Mouse (Mus musculus) forebrain, postnatal 0 days (tissue): Measurements from ENCODE around the gene Nhlrc2. TPM values are rescaled to one million over a fixed set of nuclear protein-coding genes. Genes with fewer than 3 reads are reported as not detected.

ENCODE experiments used
- ATAC-seq: fragments of 200-750 bp; cut with Nextera tagmentation; 2 replicates; pipeline ENCODE4 v1.8.0; 2017; ENCODE audit warnings: mild to moderate bottlenecking, moderate library complexity
- DNase-seq: peaks from one replicate; pipeline ENCODE4 v3.0.0-alpha.2; 2015
- H3K27ac ChIP-seq: fragments of 300-500 bp; sonication (generic); 2 replicates; pipeline ENCODE4 v1.5.1; 2014; ENCODE audit warnings: low read depth, mild to moderate bottlenecking, antibody characterized with exemption, low read length, moderate library complexity, mixed read lengths
- H3K27me3 ChIP-seq: fragments of 300-500 bp; sonication (generic); 2 replicates; pipeline ENCODE4 v1.6.1; 2014; ENCODE audit warnings: mild to moderate bottlenecking, low read length, mixed read lengths; ENCODE audit not compliant: insufficient read depth
- H3K36me3 ChIP-seq: fragments of 300-500 bp; sonication (generic); 2 replicates; pipeline ENCODE4 v1.6.1; 2014; ENCODE audit warnings: mild to moderate bottlenecking, moderate library complexity; ENCODE audit not compliant: insufficient read depth
- H3K4me1 ChIP-seq: fragments of 300-500 bp; sonication (generic); 2 replicates; pipeline ENCODE4 v1.6.1; 2014; ENCODE audit warnings: antibody characterized with exemption; ENCODE audit not compliant: insufficient read depth
- H3K4me2 ChIP-seq: fragments of 300-500 bp; sonication (generic); 2 replicates; pipeline ENCODE4 v1.6.1; 2014; ENCODE audit warnings: low read depth, mild to moderate bottlenecking, moderate library complexity
- H3K4me3 ChIP-seq: fragments of 300-500 bp; sonication (generic); 2 replicates; pipeline ENCODE4 v1.5.1; 2014; ENCODE audit warnings: low read depth, low read length, mixed read lengths
- H3K9ac ChIP-seq: fragments of 300-500 bp; sonication (generic); 2 replicates; pipeline ENCODE4 v1.6.1; 2014; ENCODE audit warnings: mild to moderate bottlenecking
- H3K9me3 ChIP-seq: fragments of 300-500 bp; sonication (generic); 2 replicates; pipeline ENCODE4 v1.6.1; 2016; ENCODE audit warnings: low read length
- CTCF ChIP-seq: sonication (generic); IDR thresholded peaks from 2 replicates; pipeline ENCODE4 v1.5.1; 2016; ENCODE audit warnings: antibody characterized with exemption, control low read depth, low read depth
- WGBS: fragments of 180-500 bp; shearing (Covaris S2); extraction: QIAGEN DNeasy Blood & Tissue Kit; methylation state at CpG from one replicate; pipeline ENCODE4 v1.1.7; 2014; 5-methylcytosine and 5-hydroxymethylcytosine counted together
- polyA plus RNA-seq: library from polyadenylated mRNA; unstranded; fragments of >200 nt; fragmentation: Nextera tagmentation; extraction: Ambion mirVana; gene quantifications from 2 replicates; pipeline ENCODE4 v1.2.1, GENCODE M21; 2015
- total RNA-seq: library from RNA; depleted of rRNA; stranded (reverse); fragments of >200 nt; gene quantifications from 2 replicates; pipeline ENCODE4 v1.2.3, GENCODE M21; 2014

The Nhlrc2 gene
- total and polyA plus RNA-seq, 2 experiments from 2014 or later: 5.8 to 13.7 TPM

DNA sequence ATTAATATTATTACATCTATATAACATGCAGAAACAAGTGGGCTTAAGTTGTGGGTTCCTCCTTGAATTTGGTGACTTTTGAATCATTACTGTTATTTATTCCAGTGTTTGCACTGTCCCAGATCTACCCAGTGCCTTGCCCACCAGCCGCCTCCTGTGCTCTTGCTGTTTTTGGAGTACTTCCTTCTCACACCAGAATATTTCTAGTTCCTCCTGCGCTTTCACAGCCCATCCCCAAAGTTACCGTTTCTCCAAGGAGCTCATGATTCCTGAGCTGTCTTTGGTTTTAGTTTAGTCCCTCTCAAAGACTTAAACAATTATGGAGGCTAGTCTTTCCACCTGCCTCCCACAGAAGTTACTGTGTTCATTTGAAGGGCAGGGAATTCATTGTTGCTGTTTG lies 15.4 kb downstream of the Nhlrc2 start:
- no peak overlapping the region for H3K27ac ChIP-seq
- H3K9ac ChIP-seq: no peak overlapping the region
- H3K36me3 ChIP-seq: peaks cover 3% of the 10 kb centered on the region; the same call in 1 of the 2 replicates
- DNase-seq: no peak
- WGBS: 88% methylated on average over 3 of the region's 3 CpGs
- ATAC-seq: no peak
- no peaks in the 10 kb centered on the region for H3K9me3 ChIP-seq
- no peaks in the 10 kb centered on the region for H3K27me3 ChIP-seq
- no peak overlapping the region for H3K4me2 ChIP-seq
- no peak for TF ChIP-seq CTCF
- H3K4me1 ChIP-seq: no peaks in the 10 kb centered on the region
- H3K4me3 ChIP-seq: no peak overlapping the region

- ATAC-seq: no peak
- Histone ChIP-seq H3K4me3 (no peak overlapping the region), H3K36me3 (no peaks in the 10 kb centered on the region), H3K4me1 (no peaks in the 10 kb centered on the region), H3K27me3 (no peaks in the 10 kb centered on the region), H3K9me3 (no peaks in the 10 kb centered on the region), H3K27ac (no peak overlapping the region), H3K9ac (no peak overlapping the region), H3K4me2 (no peak overlapping the region)
- TF ChIP-seq CTCF: peak; percentile 64
- 64% methylated on average over 6 of the region's 6 CpGs for WGBS
- DNase-seq: no peak
These were observed 17.3 kb downstream of the Nhlrc2 start for GRCm38 (mm10) chr19:56565358-56565757.

GRCm38 (mm10) chr19:56566041-56566440 lies 18.0 kb downstream of the Nhlrc2 start:
- no peaks in the 10 kb centered on the region for H3K9me3 ChIP-seq
- peak; percentile 69 for DNase-seq
- WGBS: 92% methylated on average over 4 of the region's 4 CpGs
- H3K4me1 ChIP-seq: no peaks in the 10 kb centered on the region
- H3K27me3 ChIP-seq: no peaks in the 10 kb centered on the region
- H3K4me3 ChIP-seq: no peak overlapping the region
- H3K27ac ChIP-seq: no peak overlapping the region
- no peak overlapping the region for H3K4me2 ChIP-seq
- peak; percentile 78 for TF ChIP-seq CTCF
- H3K36me3 ChIP-seq: no peaks in the 10 kb centered on the region
- H3K9ac ChIP-seq: no peak overlapping the region
- peak; percentile 53; the same call in 1 of the 2 replicates for ATAC-seq

DNA sequence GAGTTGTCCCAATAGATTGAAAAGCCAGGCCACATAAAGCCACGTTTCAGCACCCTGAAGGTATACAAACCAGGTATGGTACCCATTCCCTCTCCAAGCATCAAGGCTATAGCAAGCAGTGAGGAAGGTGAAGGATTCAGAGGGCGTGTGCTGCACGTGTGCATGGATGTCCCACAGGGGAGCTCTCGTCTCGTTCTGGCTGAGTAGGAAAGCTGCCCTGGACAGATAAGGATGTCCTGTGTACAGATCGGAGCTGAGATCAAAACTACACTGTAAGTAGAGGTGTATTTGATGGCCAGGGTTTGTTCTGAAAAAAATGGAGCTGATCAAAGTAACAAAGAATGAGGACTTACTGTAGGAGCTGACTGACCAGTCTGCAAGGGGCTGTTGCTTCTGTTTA lies 18.9 kb downstream of the Nhlrc2 start:
- WGBS: 92% methylated on average over 6 of the region's 6 CpGs
- TF ChIP-seq CTCF: no peak

DNA sequence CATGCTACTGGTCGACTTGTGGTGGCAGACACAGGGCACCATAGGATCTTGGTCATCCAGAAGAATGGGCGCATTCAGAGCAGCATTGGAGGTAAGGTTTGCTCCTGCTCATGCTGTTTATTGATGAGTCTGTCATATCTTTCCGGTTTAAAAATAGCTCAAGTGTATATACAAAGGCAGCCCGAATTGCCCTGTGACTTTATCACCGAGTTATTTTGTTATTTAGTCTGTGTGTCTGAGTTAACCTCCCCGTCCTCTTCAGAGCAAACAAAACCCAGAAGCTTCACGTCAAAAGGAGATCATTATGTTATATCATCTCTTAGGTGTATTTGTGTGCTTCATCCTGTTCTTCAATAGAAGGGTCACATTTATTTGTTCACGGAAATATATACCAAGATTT lies 22.7 kb downstream of the Nhlrc2 start:
- no peak for ATAC-seq
- no peak overlapping the region for H3K9ac ChIP-seq
- DNase-seq: no peak
- no peak overlapping the region for H3K27ac ChIP-seq
- WGBS: 92% methylated on average over 8 of the region's 8 CpGs
- no peaks in the 10 kb centered on the region for H3K4me1 ChIP-seq
- H3K4me3 ChIP-seq: no peak overlapping the region
- no peak for TF ChIP-seq CTCF
- H3K9me3 ChIP-seq: no peaks in the 10 kb centered on the region
- no peaks in the 10 kb centered on the region for H3K27me3 ChIP-seq
- no peak overlapping the region for H3K4me2 ChIP-seq
- no peaks in the 10 kb centered on the region for H3K36me3 ChIP-seq

More for the DNA sequence above, 18.9 kb downstream of the Nhlrc2 start:
- Histone ChIP-seq H3K9me3 (no peaks in the 10 kb centered on the region), H3K36me3 (no peaks in the 10 kb centered on the region), H3K4me2 (no peak overlapping the region), H3K4me1 (no peaks in the 10 kb centered on the region), H3K27me3 (no peaks in the 10 kb centered on the region), H3K4me3 (no peak overlapping the region), H3K27ac (no peak overlapping the region), H3K9ac (no peak overlapping the region)
- no peak for ATAC-seq
- no peak for DNase-seq

GRCm38 (mm10) chr19:56571234-56571633 lies 23.2 kb downstream of the Nhlrc2 start:
- H3K27ac ChIP-seq: no peak overlapping the region
- ATAC-seq: no peak
- no peak overlapping the region for H3K9ac ChIP-seq
- no peak for TF ChIP-seq CTCF
- DNase-seq: no peak
- H3K4me1 ChIP-seq: no peaks in the 10 kb centered on the region
- H3K36me3 ChIP-seq: 0 out of 2 replicates have a peak, but pooled peaks cover 3% of the 10 kb centered on the region
- H3K4me3 ChIP-seq: no peak overlapping the region
- no peaks in the 10 kb centered on the region for H3K9me3 ChIP-seq
- 92% methylated on average over 2 of the region's 2 CpGs for WGBS
- no peaks in the 10 kb centered on the region for H3K27me3 ChIP-seq
- no peak overlapping the region for H3K4me2 ChIP-seq

DNA sequence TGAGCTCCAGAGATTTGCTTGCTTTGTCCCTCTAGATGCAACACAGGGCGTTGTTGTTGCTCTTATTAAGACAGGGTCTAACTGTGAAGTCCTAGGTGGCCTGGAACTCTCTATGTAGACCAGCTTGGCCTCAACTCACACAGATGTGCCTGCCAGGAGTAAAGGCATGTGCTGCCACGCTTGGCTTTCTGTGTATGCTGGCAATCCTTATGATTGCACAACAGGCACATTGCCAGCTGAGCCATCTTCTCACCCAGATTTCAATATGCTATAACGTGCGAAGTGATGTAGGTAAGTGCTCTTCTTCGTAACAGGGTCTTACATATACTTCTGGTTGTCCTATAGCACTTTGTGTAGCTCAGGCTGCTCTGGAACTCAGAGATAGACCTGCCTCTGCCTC lies 23.9 kb downstream of the Nhlrc2 start:
- Histone ChIP-seq H3K4me1 (no peaks in the 10 kb centered on the region), H3K27me3 (no peaks in the 10 kb centered on the region), H3K4me2 (no peak overlapping the region), H3K27ac (no peak overlapping the region), H3K36me3 (0 out of 2 replicates have a peak, but pooled peaks cover 3% of the 10 kb centered on the region), H3K4me3 (no peak overlapping the region), H3K9ac (no peak overlapping the region), H3K9me3 (no peaks in the 10 kb centered on the region)
- DNase-seq: no peak
- no peak for TF ChIP-seq CTCF
- no peak for ATAC-seq
- 75% methylated on average over 5 of the region's 5 CpGs for WGBS
